Mouse (Mus musculus): ENCODE results near the gene Mpig6b. TPM values are rescaled to one million over a fixed set of nuclear protein-coding genes. Genes with fewer than 3 reads are reported as not detected.

Mpig6b gene
- polyA plus RNA-seq, 1 experiment, result not detected

- Histone ChIP-seq H3ac (ENCODE audit: control insufficient read depth, insufficient read length) (peak overlapping the region; percentile 1), H3K4me3 (peak overlapping the region; percentile 96), H3K79me2 (ENCODE audit: control insufficient read depth, insufficient read depth) (peaks cover 47% of the 10 kb centered on the region), H3K36me3 (ENCODE audit: control insufficient read depth, insufficient read depth) (peaks cover 37% of the 10 kb centered on the region), H3K4me2 (ENCODE audit: low read depth) (peak overlapping the region; percentile 86), H3K27me3 (ENCODE audit: control insufficient read depth, insufficient read depth, insufficient read length) (no peaks in the 10 kb centered on the region)
- no peak for TF ChIP-seq E2F4 (IDR thresholded peaks at IDR 0.05; ENCODE audit: insufficient read depth)
- peak; percentile 77 for TF ChIP-seq POLR2AphosphoS2 (IDR thresholded peaks at IDR 0.05; ENCODE audit: insufficient read length, low read depth)
- no peak for TF ChIP-seq CEBPB (IDR thresholded peaks at IDR 0.05; ENCODE audit: insufficient read depth, poor library complexity, severe bottlenecking)
- peak; percentile 65 for TF ChIP-seq POLR2A (IDR thresholded peaks at IDR 0.05; ENCODE audit: insufficient read length, low read depth)
- TF ChIP-seq MAX (IDR thresholded peaks at IDR 0.05; ENCODE audit: low read depth), result no peak
- peak; percentile 12 to 70 (median 40) for TF ChIP-seq MYOD1 (IDR thresholded peaks at IDR 0.05; ENCODE audit: control insufficient read depth in 1 of 3, insufficient read length in 2 of 3, low read depth in 2 of 3)
- TF ChIP-seq TCF3 (IDR thresholded peaks at IDR 0.05; ENCODE audit: insufficient read length, low read depth), result no peak
- TF ChIP-seq MYOG (IDR thresholded peaks at IDR 0.05; ENCODE audit: control insufficient read depth in 1 of 3, insufficient read depth in 1 of 3, insufficient read length in 2 of 3, low read depth in 2 of 3), result peak in 1 of 3 experiments; percentile 60
These were observed 14.6 kb downstream of the Mpig6b start for GRCm38 (mm10) chr17:35051156-35052086.

- TF ChIP-seq MYOG (IDR thresholded peaks at IDR 0.05; ENCODE audit: control insufficient read depth in 1 of 3, insufficient read depth in 1 of 3, insufficient read length in 2 of 3, low read depth in 2 of 3), result peak in 2 of 3 experiments; percentile 40 to 68
- no peak for TF ChIP-seq USF1 (IDR thresholded peaks at IDR 0.05; ENCODE audit: low read depth)
- no peak for TF ChIP-seq CEBPB (IDR thresholded peaks at IDR 0.05; ENCODE audit: insufficient read depth, poor library complexity, severe bottlenecking)
- peak; percentile 88 for TF ChIP-seq POLR2A (IDR thresholded peaks at IDR 0.05; ENCODE audit: insufficient read length, low read depth)
- peak in 2 of 3 experiments; percentile 25 to 63 for TF ChIP-seq MYOD1 (IDR thresholded peaks at IDR 0.05; ENCODE audit: control insufficient read depth in 1 of 3, insufficient read length in 2 of 3, low read depth in 2 of 3)
- TF ChIP-seq POLR2AphosphoS2 (IDR thresholded peaks at IDR 0.05; ENCODE audit: insufficient read length, low read depth), result peak; percentile 89
- no peak for TF ChIP-seq REST (IDR thresholded peaks at IDR 0.05; ENCODE audit: insufficient read depth, insufficient read length)
- no peak for TF ChIP-seq TCF12 (IDR thresholded peaks at IDR 0.05; ENCODE audit: insufficient read depth, poor library complexity, severe bottlenecking)
- TF ChIP-seq SRF (IDR thresholded peaks at IDR 0.05; ENCODE audit: control insufficient read depth, insufficient read length, low read depth), result no peak
- TF ChIP-seq TCF3 (IDR thresholded peaks at IDR 0.05; ENCODE audit: insufficient read length, low read depth), result no peak
- no peak for TF ChIP-seq E2F4 (IDR thresholded peaks at IDR 0.05; ENCODE audit: insufficient read depth)
- TF ChIP-seq MAX (IDR thresholded peaks at IDR 0.05; ENCODE audit: low read depth), result no peak
- Histone ChIP-seq H3K27me3 (ENCODE audit: control insufficient read depth, insufficient read depth, insufficient read length) (no peaks in the 10 kb centered on the region), H3ac (ENCODE audit: control insufficient read depth, insufficient read length) (peak overlapping the region; percentile 1), H3K36me3 (ENCODE audit: control insufficient read depth, insufficient read depth) (peaks cover 28% of the 10 kb centered on the region), H3K79me2 (ENCODE audit: control insufficient read depth, insufficient read depth) (peaks cover 47% of the 10 kb centered on the region), H3K4me2 (ENCODE audit: low read depth) (peak overlapping the region; percentile 86), H3K4me3 (peak overlapping the region; percentile 96)
These were observed 15.7 kb downstream of the Mpig6b start for GRCm38 (mm10) chr17:35050126-35050750.

GRCm38 (mm10) chr17:35049561-35050016 lies 16.4 kb downstream of the Mpig6b start, which contains the start of gene Clic1:
Clic1 (plus strand) TSS chr17:35049966.
- Histone ChIP-seq H3K4me3 (peak within 1 kb of the TSS; percentile 96), H3K27me3 (ENCODE audit: control insufficient read depth, insufficient read depth, insufficient read length) (no peaks in the 10 kb centered on the region), H3K79me2 (ENCODE audit: control insufficient read depth, insufficient read depth) (peaks cover 43% of the 10 kb centered on the region), H3K36me3 (ENCODE audit: control insufficient read depth, insufficient read depth) (peaks cover 24% of the 10 kb centered on the region), H3ac (ENCODE audit: control insufficient read depth, insufficient read length) (peak within 1 kb of the TSS; percentile 1), H3K4me2 (ENCODE audit: low read depth) (peak within 1 kb of the TSS; percentile 86)
- no peak for TF ChIP-seq SRF (IDR thresholded peaks at IDR 0.05; ENCODE audit: control insufficient read depth, insufficient read length, low read depth)
- TF ChIP-seq E2F4 (IDR thresholded peaks at IDR 0.05; ENCODE audit: insufficient read depth), result no peak
- TF ChIP-seq POLR2A (IDR thresholded peaks at IDR 0.05; ENCODE audit: insufficient read length, low read depth), result peak; percentile 47
- no peak for TF ChIP-seq USF1 (IDR thresholded peaks at IDR 0.05; ENCODE audit: low read depth)
- TF ChIP-seq MAX (IDR thresholded peaks at IDR 0.05; ENCODE audit: low read depth), result no peak
- TF ChIP-seq POLR2AphosphoS2 (IDR thresholded peaks at IDR 0.05; ENCODE audit: insufficient read length, low read depth), result peak; percentile 45
- TF ChIP-seq TCF3 (IDR thresholded peaks at IDR 0.05; ENCODE audit: insufficient read length, low read depth), result no peak

GRCm38 (mm10) chr17:35048932-35049440 lies 17.0 kb downstream of the Mpig6b start:
- peak overlapping the region; percentile 53 for H3K4me2 ChIP-seq (ENCODE audit: low read depth)
- H3K4me3 ChIP-seq, result peak overlapping the region; percentile 96
- H3ac ChIP-seq (ENCODE audit: control insufficient read depth, insufficient read length), result no peak overlapping the region
- no peaks in the 10 kb centered on the region for H3K27me3 ChIP-seq (ENCODE audit: control insufficient read depth, insufficient read depth, insufficient read length)
- no peak for TF ChIP-seq POLR2A (IDR thresholded peaks at IDR 0.05; ENCODE audit: insufficient read length, low read depth)
- no peak for TF ChIP-seq E2F4 (IDR thresholded peaks at IDR 0.05; ENCODE audit: insufficient read depth)
- TF ChIP-seq MYOG (IDR thresholded peaks at IDR 0.05; ENCODE audit: control insufficient read depth in 1 of 3, insufficient read depth in 1 of 3, insufficient read length in 2 of 3, low read depth in 2 of 3), result no peak
- TF ChIP-seq POLR2AphosphoS2 (IDR thresholded peaks at IDR 0.05; ENCODE audit: insufficient read length, low read depth), result no peak
- TF ChIP-seq REST (IDR thresholded peaks at IDR 0.05; ENCODE audit: insufficient read depth, insufficient read length), result no peak
- no peak for TF ChIP-seq TCF3 (IDR thresholded peaks at IDR 0.05; ENCODE audit: insufficient read length, low read depth)
- no peak for TF ChIP-seq SRF (IDR thresholded peaks at IDR 0.05; ENCODE audit: control insufficient read depth, insufficient read length, low read depth)
- TF ChIP-seq USF1 (IDR thresholded peaks at IDR 0.05; ENCODE audit: low read depth), result no peak
- no peak for TF ChIP-seq MYOD1 (IDR thresholded peaks at IDR 0.05; ENCODE audit: control insufficient read depth in 1 of 3, insufficient read length in 2 of 3, low read depth in 2 of 3)
- no peak for TF ChIP-seq CEBPB (IDR thresholded peaks at IDR 0.05; ENCODE audit: insufficient read depth, poor library complexity, severe bottlenecking)
- TF ChIP-seq TCF12 (IDR thresholded peaks at IDR 0.05; ENCODE audit: insufficient read depth, poor library complexity, severe bottlenecking), result no peak
- no peak for TF ChIP-seq MAX (IDR thresholded peaks at IDR 0.05; ENCODE audit: low read depth)
- peaks cover 40% of the 10 kb centered on the region for H3K79me2 ChIP-seq (ENCODE audit: control insufficient read depth, insufficient read depth)
- peaks cover 19% of the 10 kb centered on the region for H3K36me3 ChIP-seq (ENCODE audit: control insufficient read depth, insufficient read depth)
